Mouse (Mus musculus) liver, adult 2 months (tissue): ENCODE measurements around the gene Gm11634. TPM values are rescaled to one million over a fixed set of nuclear protein-coding genes. Genes with fewer than 3 reads are reported as not detected.
"Not testable (repeated sequence)": the region's sequence is repeated elsewhere in the genome, so short reads cannot be mapped to it uniquely, and the experiment has no call there.

Source experiments
- DNase-seq: peaks from one replicate; pipeline ENCODE4 v3.0.0-alpha.2; 2011; ENCODE audit warnings: low read depth, low spot score; ENCODE audit errors: extremely low read depth
- H3K27ac ChIP-seq: fragments of 200-500 bp; replicated peaks from 2 replicates; pipeline ENCODE4 v1.5.1; 2012; ENCODE audit warnings: low read depth, mild to moderate bottlenecking, control low read depth, inconsistent platforms, low read length; ENCODE audit not compliant: insufficient read depth
- H3K27me3 ChIP-seq: fragments of 200-500 bp; 2 replicates; pipeline ENCODE4 v1.6.1; 2012; ENCODE audit warnings: mild to moderate bottlenecking, moderate library complexity, low read length, inconsistent platforms; ENCODE audit not compliant: control insufficient read depth, insufficient read depth
- H3K36me3 ChIP-seq: fragments of 200-500 bp; 2 replicates; pipeline ENCODE4 v1.6.1; 2012; ENCODE audit warnings: low read length, inconsistent platforms; ENCODE audit not compliant: control insufficient read depth, insufficient read depth
- H3K4me1 ChIP-seq: fragments of 200-500 bp; 2 replicates; pipeline ENCODE4 v1.6.1; 2011; ENCODE audit warnings: low read length; ENCODE audit not compliant: control insufficient read depth, insufficient read depth
- H3K4me3 ChIP-seq: fragments of 200-500 bp; 2 replicates; pipeline ENCODE4 v1.5.1; 2011; ENCODE audit warnings: low read depth, mild to moderate bottlenecking, control low read depth, low read length, moderate library complexity; ENCODE audit not compliant: insufficient read depth
- H3K79me2 ChIP-seq: fragments of 200-500 bp; 2 replicates; pipeline ENCODE4 v1.6.1; 2012; ENCODE audit warnings: inconsistent platforms, mild to moderate bottlenecking, low read length, moderate library complexity; ENCODE audit not compliant: control insufficient read depth, insufficient read depth
- H3K9ac ChIP-seq: fragments of 200-500 bp; 2 replicates; pipeline ENCODE4 v1.6.1; 2012; ENCODE audit warnings: low read depth, mild to moderate bottlenecking, control low read depth, inconsistent platforms, low read length
- CTCF ChIP-seq: fragments of 200-500 bp; IDR thresholded peaks from 2 replicates; pipeline ENCODE4 v1.5.1; 2011; ENCODE audit warnings: low read depth, low read length, control low read depth
- POLR2A ChIP-seq: fragments of 200-500 bp; IDR thresholded peaks from 2 replicates; pipeline ENCODE4 v1.6.1; 2011; ENCODE audit warnings: low read length, control low read depth; ENCODE audit not compliant: insufficient read depth; ENCODE audit errors: extremely low read depth
- WGBS: fragments of 180-500 bp; shearing (Covaris S2); methylation state at CpG from one replicate; pipeline ENCODE4 v1.1.7; 2018; 5-methylcytosine and 5-hydroxymethylcytosine counted together
- polyA plus RNA-seq: library from polyadenylated mRNA; depleted of rRNA; stranded (reverse); fragments of >200 nt; gene quantifications from 2 replicates; pipeline ENCODE4 v1.2.3, GENCODE M21; 2012
- total RNA-seq: library from RNA; depleted of rRNA; stranded (reverse); fragments of >200 nt; gene quantifications from 2 replicates; pipeline ENCODE4 v1.2.3, GENCODE M21; 2014

The Gm11634 gene
- total and polyA plus RNA-seq, 2 experiments: not detected

DNA sequence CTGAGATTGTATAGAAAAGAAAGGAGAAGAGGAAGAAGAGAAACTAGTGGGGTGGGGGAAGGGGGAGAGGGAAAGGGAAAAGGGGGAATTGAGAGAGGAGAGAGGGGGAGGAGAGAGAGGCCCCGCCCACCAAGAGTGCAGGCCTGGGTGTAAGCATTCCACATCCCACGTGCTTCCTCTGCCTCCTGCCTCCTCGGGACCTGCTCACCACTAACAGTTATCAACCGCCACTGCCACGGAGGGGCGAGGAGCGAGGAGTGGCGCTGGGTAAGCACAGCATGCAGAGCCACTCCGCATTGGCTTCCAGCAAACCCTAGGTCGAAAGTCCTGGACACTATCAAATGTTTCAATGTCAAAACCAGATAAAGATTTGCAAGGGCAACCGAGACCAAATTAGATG is 11.4 kb upstream of the Gm11634 start:
- Histone ChIP-seq H3K9ac (no peak overlapping the region), H3K4me3 (no peak overlapping the region), H3K27ac (no peak overlapping the region), H3K4me1 (no peaks in the 10 kb centered on the region), H3K27me3 (no peaks in the 10 kb centered on the region), H3K79me2 (no peaks in the 10 kb centered on the region), H3K36me3 (no peaks in the 10 kb centered on the region)
- TF ChIP-seq POLR2A: no peak
- no peak for TF ChIP-seq CTCF
- no peak for DNase-seq
- 20% methylated on average over 11 of the region's 11 CpGs for WGBS

DNA sequence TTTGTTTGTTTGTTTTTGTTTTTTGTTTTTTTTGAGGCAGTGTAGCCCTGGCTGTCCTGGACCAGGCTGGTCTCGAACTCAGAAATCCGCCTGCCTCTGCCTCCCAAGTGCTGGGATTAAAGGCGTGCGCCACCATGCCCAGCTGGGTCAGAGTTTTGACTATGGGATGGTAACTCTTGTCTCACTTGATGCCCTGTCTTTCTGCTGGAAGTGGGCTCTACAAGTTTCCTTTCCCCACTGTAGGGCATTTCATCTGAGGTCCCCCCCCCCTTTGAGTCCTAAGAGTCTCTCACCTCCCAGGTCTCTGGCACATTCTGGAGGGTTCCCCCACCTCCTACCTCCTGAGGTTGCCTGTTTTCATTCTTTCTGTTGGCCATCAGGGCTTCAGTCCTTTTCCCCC is 8.1 kb upstream of the Gm11634 start:
- H3K4me3 ChIP-seq, H3K27me3 ChIP-seq, H3K9ac ChIP-seq, DNase-seq, H3K79me2 ChIP-seq, H3K4me1 ChIP-seq, H3K36me3 ChIP-seq, H3K27ac ChIP-seq: not testable (repeated sequence)
- WGBS: 96% methylated on average over 4 of the region's 4 CpGs

DNA sequence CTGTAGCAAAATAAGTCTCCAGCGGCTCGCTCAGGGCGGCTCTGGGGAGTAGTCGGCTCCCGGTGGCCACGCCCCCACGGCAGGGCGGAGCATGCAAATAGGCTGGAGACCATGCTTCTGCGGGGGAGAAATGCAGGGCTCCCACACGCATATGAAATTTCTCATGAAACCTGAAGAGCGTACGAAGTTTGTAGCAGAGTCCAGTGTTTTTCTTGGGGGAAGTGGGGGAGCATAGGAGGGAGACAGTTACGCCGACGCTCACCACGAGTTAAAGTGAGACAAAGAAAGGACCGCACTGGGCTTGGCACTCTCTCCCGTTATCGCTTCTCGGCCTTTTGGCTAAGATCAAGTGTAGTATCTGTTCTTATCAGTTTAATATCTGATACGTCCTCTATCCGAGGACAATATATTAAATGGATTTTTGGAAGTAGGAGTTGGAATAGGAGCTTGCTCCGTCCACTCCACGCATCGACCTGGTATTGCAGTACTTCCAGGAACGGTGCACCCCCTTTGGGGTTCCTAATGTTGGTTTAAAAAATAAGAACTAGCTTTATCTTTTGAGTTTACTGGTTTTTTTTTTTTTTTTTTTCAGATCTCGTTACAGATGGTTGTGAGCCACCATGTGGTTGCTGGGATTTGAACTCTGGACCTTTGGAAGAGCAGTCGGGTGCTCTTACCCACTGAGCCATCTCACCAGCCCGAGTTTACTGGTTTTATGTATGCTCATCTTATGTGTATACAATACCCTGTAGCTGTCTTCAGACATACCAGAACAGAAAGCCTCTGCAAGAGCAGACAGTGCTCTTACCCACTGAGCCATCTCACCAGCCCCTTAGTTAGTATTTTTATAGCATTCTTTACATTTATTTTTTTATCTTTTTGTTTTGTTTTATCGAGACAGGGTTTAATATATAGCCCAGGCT is 5.7 kb upstream of the Gm11634 start:
- Histone ChIP-seq H3K9ac (peak overlapping the region; percentile 23; the same call in 1 of the 2 replicates), H3K4me3 (peak overlapping the region; percentile 9; the same call in 1 of the 2 replicates)
- H3K4me1 ChIP-seq, H3K27ac ChIP-seq, H3K36me3 ChIP-seq, H3K27me3 ChIP-seq, H3K79me2 ChIP-seq: not testable (repeated sequence)
- peak; percentile 29; the same call in 1 of the 2 replicates for TF ChIP-seq POLR2A
- under 1% methylated on average over 30 of the region's 30 CpGs for WGBS
- peak; percentile 54 for DNase-seq

DNA sequence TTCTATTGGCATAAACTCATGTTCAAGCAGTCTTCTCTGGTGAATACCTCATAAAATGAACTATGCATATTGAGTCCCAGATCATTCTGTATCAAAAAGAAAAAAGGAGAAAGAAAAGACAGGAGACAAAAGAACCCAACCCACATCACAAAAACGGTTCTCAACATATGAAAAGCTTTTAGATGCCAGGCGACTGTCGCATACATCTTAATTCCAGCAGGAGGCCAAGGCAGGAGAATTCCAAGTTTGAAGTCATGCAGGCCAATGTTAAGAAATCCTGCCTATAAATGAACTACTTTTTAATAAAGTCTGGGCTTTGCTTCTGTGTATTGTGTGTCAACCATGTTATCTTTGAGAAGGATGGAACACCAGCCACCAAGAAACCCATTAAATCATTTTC is 5.1 kb upstream of the Gm11634 start:
- WGBS: 19% methylated on average over 3 of the region's 3 CpGs
- H3K4me1 ChIP-seq: no peaks in the 10 kb centered on the region
- no peaks in the 10 kb centered on the region for H3K36me3 ChIP-seq
- no peak overlapping the region for H3K27ac ChIP-seq
- TF ChIP-seq CTCF (no peak), POLR2A (no peak)
- H3K27me3 ChIP-seq: no peaks in the 10 kb centered on the region
- no peaks in the 10 kb centered on the region for H3K79me2 ChIP-seq
- no peak overlapping the region for H3K4me3 ChIP-seq
- no peak overlapping the region for H3K9ac ChIP-seq
- DNase-seq: no peak

DNA sequence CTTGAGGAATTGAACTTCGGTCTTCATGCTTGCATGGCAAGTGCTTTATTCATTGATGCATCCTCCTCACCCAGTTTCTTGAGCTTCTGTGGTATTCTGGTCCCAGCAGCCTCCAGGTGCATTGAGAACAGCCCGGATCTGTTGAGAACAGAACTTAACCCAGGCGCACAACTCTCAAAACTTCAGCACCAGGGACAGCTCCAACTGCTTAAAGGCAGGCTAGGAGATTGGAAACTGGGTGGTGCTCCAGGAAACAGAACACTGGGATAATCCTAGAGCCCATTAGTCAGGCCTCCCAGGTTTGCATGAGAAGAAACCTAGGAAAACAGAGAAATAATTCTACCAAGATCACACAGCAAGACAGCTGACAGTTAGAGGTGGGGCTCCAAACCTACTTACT is 3.4 kb upstream of the Gm11634 start:
- TF ChIP-seq POLR2A (no peak), CTCF (no peak)
- 10% methylated on average over 3 of the region's 3 CpGs for WGBS

DNA sequence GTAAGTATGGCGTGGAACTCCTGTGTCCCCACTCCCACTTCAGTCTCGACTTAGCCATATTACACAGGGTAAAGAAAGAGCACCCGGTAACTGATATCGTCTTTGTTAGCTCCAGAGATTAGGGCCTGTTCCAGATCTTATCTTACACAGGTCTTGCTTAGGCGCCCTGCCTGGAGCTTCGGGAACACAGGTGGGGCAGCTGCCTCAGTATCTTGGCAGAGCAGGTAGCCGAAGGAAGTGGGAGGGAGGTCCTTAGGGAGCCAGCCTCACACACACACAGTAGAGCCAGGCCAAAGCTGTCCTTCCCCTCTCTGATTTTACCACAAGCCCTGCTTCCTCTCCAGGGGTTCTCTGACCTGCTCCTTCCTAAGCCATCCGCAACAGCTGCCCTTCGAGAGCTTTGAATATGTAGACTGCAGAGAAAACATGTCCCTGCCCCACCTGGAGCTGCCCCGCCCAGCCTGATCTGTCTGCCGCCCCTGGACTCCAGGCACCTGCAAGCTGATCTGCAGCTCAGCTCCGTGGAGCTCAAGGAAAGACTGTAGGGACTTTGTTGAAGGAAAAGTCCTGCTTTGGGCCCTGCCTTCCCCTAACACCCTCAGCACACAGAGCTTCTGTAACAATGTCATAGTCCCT is 8.9 kb downstream of the Gm11634 start:
- peaks cover 35% of the 10 kb centered on the region for H3K36me3 ChIP-seq
- H3K4me1 ChIP-seq: peaks cover 3% of the 10 kb centered on the region
- no peak for DNase-seq
- no peak overlapping the region for H3K9ac ChIP-seq
- no peak overlapping the region for H3K27ac ChIP-seq
- no peaks in the 10 kb centered on the region for H3K79me2 ChIP-seq
- WGBS: 82% methylated on average over 12 of the region's 12 CpGs
- no peak overlapping the region for H3K4me3 ChIP-seq
- TF ChIP-seq POLR2A: no peak
- TF ChIP-seq CTCF: no peak
- no peaks in the 10 kb centered on the region for H3K27me3 ChIP-seq

More for the DNA sequence above, 3.4 kb upstream of the Gm11634 start:
- Histone ChIP-seq H3K27me3 (no peaks in the 10 kb centered on the region), H3K27ac (no peak overlapping the region), H3K4me1 (no peaks in the 10 kb centered on the region), H3K79me2 (no peaks in the 10 kb centered on the region), H3K4me3 (no peak overlapping the region), H3K9ac (no peak overlapping the region), H3K36me3 (no peaks in the 10 kb centered on the region)
- peak; percentile 61 for DNase-seq
